Comparison of ENCODE assay signal across 29 mouse cellular contexts in the genomic region with DNA sequence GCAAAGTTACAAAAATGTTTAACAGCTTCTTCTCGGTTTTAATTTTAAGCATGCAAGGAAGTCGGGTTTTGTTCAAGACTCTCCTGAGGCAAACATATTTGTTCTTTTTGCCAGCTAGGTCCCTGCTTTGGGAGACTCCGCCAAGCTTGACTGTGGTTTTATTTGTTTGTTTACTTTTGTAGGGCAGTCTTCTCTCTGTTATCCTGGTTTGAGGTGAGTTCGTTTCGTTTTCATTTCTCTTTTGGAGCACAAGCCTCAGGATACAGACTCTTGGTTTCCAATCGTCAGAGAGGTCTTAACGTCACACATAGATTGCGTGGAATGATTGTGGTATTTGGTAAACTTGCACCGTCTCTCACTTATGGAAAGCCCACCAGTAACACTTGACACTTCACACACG. TPM values are rescaled to one million over a fixed set of nuclear protein-coding genes. Genes with fewer than 3 reads are reported as not detected.
DNase-seq lines count a peak whose midpoint lies in the region; ATAC-seq and TF ChIP-seq lines count a peak whose summit lies in the region.
"Had no signal": no experiment of that assay in that cellular context is flagged by ENCODE, and none has a peak within 500 bp of the region (broad histone marks: within the 10 kb centered on the region; RNA-seq: fewer than 3 reads in every experiment).

No protein-coding gene starts in this region.

- 0 out of 2 replicates have a peak, but pooled peaks have one; percentile 32 for ATAC-seq in common myeloid progenitor, adult 5-6 weeks (replicated peaks; ENCODE audit: low read depth, poor library complexity, severe bottlenecking)
- no peak for ATAC-seq in forebrain, embryonic 16.5 days
- ATAC-seq: activated CD4-positive, CD25-positive, alpha-beta regulatory T cell, adult 4 months; CD4-positive, CD25-positive, alpha-beta regulatory T cell, adult 4 months; forebrain, embryonic 15.5 days; hindbrain, embryonic 16.5 days; intestine, embryonic 15.5 days; liver, postnatal 0 days had no signal

- DNase-seq in heart, adult 2 months, result no peak
- no peak for DNase-seq in heart, adult 9 months (ENCODE audit: low spot score in 2 of 2)
- DNase-seq in lung, adult 2 months, result no peak
- DNase-seq in lung, adult 18-20 months, result no peak
- DNase-seq in CH12.LX (ENCODE audit: extremely low read depth), result no peak
- DNase-seq: adrenal gland, adult 2 months; adrenal gland, postnatal 36 days; cerebellum, adult 2 months; cerebellum, postnatal 14 days; heart, postnatal 14 days; kidney, adult 2 months; layer of hippocampus, adult 9-11 months; liver, postnatal 0 days; right cerebral cortex, postnatal 4 days; thymus, adult 2 months; thymus, postnatal 36 days had no signal

- H3K9me3 ChIP-seq in CH12.LX (replicated peaks; ENCODE audit: low read length), result no peaks in the 10 kb centered on the region
- no peaks in the 10 kb centered on the region for H3K9me3 ChIP-seq in forebrain, embryonic 16.5 days (ENCODE audit: control insufficient read depth, low read length)
- H3K9me3 ChIP-seq: forebrain, embryonic 10.5 days; forebrain, embryonic 15.5 days; heart, embryonic 13.5 days; intestine, embryonic 15.5 days; limb, embryonic 12.5 days; midbrain, embryonic 12.5 days; neural tube, embryonic 13.5 days had no signal

- H3K4me1 ChIP-seq in heart, adult 2 months (ENCODE audit: control insufficient read depth, insufficient read depth, low read length), result no peaks in the 10 kb centered on the region
- H3K4me1 ChIP-seq in lung, adult 2 months (ENCODE audit: control insufficient read depth, insufficient read depth, low read length), result peaks cover 2% of the 10 kb centered on the region; the same call in 1 of the 2 replicates
- H3K4me1 ChIP-seq in CH12.LX (ENCODE audit: control insufficient read depth in 1 of 2, insufficient read depth in 2 of 2), result no peaks in the 10 kb centered on the region
- no peaks in the 10 kb centered on the region; the same call in 1 of the 2 replicates for H3K4me1 ChIP-seq in forebrain, embryonic 16.5 days (replicated peaks; ENCODE audit: control insufficient read depth, insufficient read depth, low read length)
- H3K4me1 ChIP-seq: heart, embryonic 13.5 days; intestine, embryonic 15.5 days; limb, embryonic 12.5 days; midbrain, embryonic 12.5 days; neural tube, embryonic 13.5 days had no signal

- H3K9ac ChIP-seq in heart, adult 2 months (ENCODE audit: low read depth, low read length), result no peak overlapping the region
- H3K9ac ChIP-seq in CH12.LX (ENCODE audit: insufficient read depth, low read depth), result no peak overlapping the region
- no peak overlapping the region for H3K9ac ChIP-seq in forebrain, embryonic 16.5 days (replicated peaks; ENCODE audit: low read depth, low read length)
- H3K9ac ChIP-seq: forebrain, embryonic 15.5 days; heart, embryonic 13.5 days; intestine, embryonic 15.5 days; limb, embryonic 12.5 days; liver, postnatal 0 days; midbrain, embryonic 12.5 days; neural tube, embryonic 13.5 days had no signal

- H3K36me3 ChIP-seq in heart, adult 2 months (ENCODE audit: control insufficient read depth, insufficient read depth, low read length), result no peaks in the 10 kb centered on the region
- no peaks in the 10 kb centered on the region for H3K36me3 ChIP-seq in CH12.LX (replicated peaks in 1 of 2; ENCODE audit: control insufficient read depth in 1 of 2, insufficient read depth in 1 of 2, low read length in 1 of 2)
- no peaks in the 10 kb centered on the region for H3K36me3 ChIP-seq in forebrain, embryonic 16.5 days (ENCODE audit: control insufficient read depth, insufficient read depth)
- H3K36me3 ChIP-seq: forebrain, embryonic 10.5 days; forebrain, embryonic 15.5 days; heart, embryonic 13.5 days; intestine, embryonic 15.5 days; limb, embryonic 12.5 days; midbrain, embryonic 12.5 days; neural tube, embryonic 13.5 days had no signal

- no peak for TF ChIP-seq CTCF in heart, adult 2 months (IDR thresholded peaks at IDR 0.05)
- TF ChIP-seq CTCF in lung, adult 2 months (IDR thresholded peaks at IDR 0.05; ENCODE audit: insufficient read depth, low read length), result no peak
- TF ChIP-seq CTCF in CH12.LX (conservative IDR thresholded peaks at IDR 0.05 in 1 of 2, IDR thresholded peaks at IDR 0.05 in 1 of 2; ENCODE audit: low read depth in 2 of 2, low read length in 2 of 2), result no peak

- dilution Hi-C loops in CH12.LX (cut with MboI; ENCODE audit: extremely low pct_ligation_motif_present, extremely low pct_unique_long_range_greater_than_20kb, low sequenced_read_pairs), result no loop called here

- peak overlapping the region; percentile 55; the same call in 1 of the 2 replicates for H3K27ac ChIP-seq in heart, adult 2 months
- H3K27ac ChIP-seq in CH12.LX (ENCODE audit: insufficient read depth, low read depth), result no peak overlapping the region
- H3K27ac ChIP-seq in forebrain, embryonic 16.5 days (ENCODE audit: low read length), result no peak overlapping the region
- H3K27ac ChIP-seq: forebrain, embryonic 10.5 days; forebrain, embryonic 15.5 days; heart, embryonic 13.5 days; intestine, embryonic 15.5 days; limb, embryonic 12.5 days; midbrain, embryonic 12.5 days; neural tube, embryonic 13.5 days had no signal

- WGBS in heart, adult 2 months, result 55% methylated on average over 10 of the region's 10 CpGs
- WGBS in lung, adult 2 months, result 43% methylated on average over 10 of the region's 10 CpGs
- WGBS in forebrain, embryonic 16.5 days, result 72% methylated on average over 10 of the region's 10 CpGs

- H3K27me3 ChIP-seq in heart, adult 2 months (ENCODE audit: control insufficient read depth, insufficient read depth, low read length), result no peaks in the 10 kb centered on the region
- H3K27me3 ChIP-seq in CH12.LX (replicated peaks), result no peaks in the 10 kb centered on the region
- no peaks in the 10 kb centered on the region for H3K27me3 ChIP-seq in forebrain, embryonic 16.5 days (replicated peaks; ENCODE audit: control insufficient read depth, insufficient read depth, low read length)
- H3K27me3 ChIP-seq: forebrain, embryonic 15.5 days; heart, embryonic 13.5 days; intestine, embryonic 15.5 days; limb, embryonic 12.5 days; neural tube, embryonic 13.5 days had no signal

- TF ChIP-seq POLR2A in heart, adult 2 months (IDR thresholded peaks at IDR 0.05; ENCODE audit: insufficient read depth, low read depth, low read length), result no peak
- TF ChIP-seq POLR2A in lung, adult 2 months (IDR thresholded peaks at IDR 0.05; ENCODE audit: borderline replicate concordance, extremely low read depth, low read depth, low read length), result no peak
- no peak for TF ChIP-seq POLR2A in CH12.LX (IDR thresholded peaks at IDR 0.05; ENCODE audit: low read depth, low read length)

- peak overlapping the region; percentile 34 for H3K4me3 ChIP-seq in heart, adult 2 months
- peak overlapping the region; percentile 54 for H3K4me3 ChIP-seq in lung, adult 2 months (replicated peaks; ENCODE audit: extremely low read depth, low read depth, low read length)
- no peak overlapping the region for H3K4me3 ChIP-seq in CH12.LX (replicated peaks in 1 of 3; ENCODE audit: low read depth in 2 of 3, low read length in 2 of 3, poor library complexity in 1 of 3)
- H3K4me3 ChIP-seq in forebrain, embryonic 16.5 days (replicated peaks; ENCODE audit: low read length), result no peak overlapping the region
- H3K4me3 ChIP-seq: forebrain, embryonic 10.5 days; forebrain, embryonic 15.5 days; heart, embryonic 13.5 days; intestine, embryonic 15.5 days; limb, embryonic 12.5 days; midbrain, embryonic 12.5 days; neural tube, embryonic 13.5 days had no signal

- intact Hi-C loops in heart, adult 2 months (cut with DNase I), result no loop called here

- H3K4me2 ChIP-seq in CH12.LX (ENCODE audit: insufficient read depth, low read depth, poor library complexity, severe bottlenecking), result peak overlapping the region; percentile 61
- H3K4me2 ChIP-seq in forebrain, embryonic 16.5 days (ENCODE audit: low read length), result no peak overlapping the region
- H3K4me2 ChIP-seq: forebrain, embryonic 15.5 days; heart, embryonic 13.5 days; intestine, embryonic 15.5 days; limb, embryonic 12.5 days; liver, embryonic 11.5 days; midbrain, embryonic 12.5 days; neural tube, embryonic 13.5 days had no signal

- TF ChIP-seq RAD21 in CH12.LX (IDR thresholded peaks at IDR 0.05; ENCODE audit: low read depth, low read length), result no peak

- in situ Hi-C loops in CH12.LX (cut with MboI; ENCODE audit: low pct_ligation_motif_present, low pct_unique_long_range_greater_than_20kb, low sequenced_read_pairs), result no loop called here

- TF ChIP-seq EP300 in heart, adult 2 months (IDR thresholded peaks at IDR 0.05; ENCODE audit: insufficient read depth, low read depth, low read length), result no peak
- no peak for TF ChIP-seq EP300 in CH12.LX (IDR thresholded peaks at IDR 0.05; ENCODE audit: low read length)

- no peaks in the 10 kb centered on the region for H3K79me2 ChIP-seq in heart, adult 2 months (replicated peaks; ENCODE audit: control insufficient read depth, insufficient read depth, low read length)
- no peaks in the 10 kb centered on the region for H3K79me2 ChIP-seq in CH12.LX (replicated peaks; ENCODE audit: control insufficient read depth, extremely low read depth, insufficient read depth, poor library complexity, severe bottlenecking)

TF ChIP-seq in CH12.LX, 34 proteins besides CTCF, POLR2A, EP300 and RAD21:
- TF ChIP-seq POLR2AphosphoS2 (IDR thresholded peaks at IDR 0.05; ENCODE audit: low read depth, low read length), result no peak
- TF ChIP-seq GABPA (IDR thresholded peaks at IDR 0.05; ENCODE audit: insufficient replicate concordance, low read depth, low read length), result no peak
- TF ChIP-seq MAZ (IDR thresholded peaks at IDR 0.05; ENCODE audit: low read depth, low read length), result no peak
- TF ChIP-seq E2F4 (IDR thresholded peaks at IDR 0.05; ENCODE audit: insufficient replicate concordance, low read depth, low read length), result no peak
- no peak for TF ChIP-seq ZC3H11A (IDR thresholded peaks at IDR 0.05; ENCODE audit: low read depth, low read length)
- TF ChIP-seq USF1 (IDR thresholded peaks at IDR 0.05; ENCODE audit: low read depth, low read length), result no peak
- TF ChIP-seq TBP (conservative IDR thresholded peaks at IDR 0.05; ENCODE audit: low read depth, low read length), result no peak
- TF ChIP-seq UBTF (IDR thresholded peaks at IDR 0.05; ENCODE audit: low read depth, low read length), result no peak
- no peak for TF ChIP-seq MEF2A (IDR thresholded peaks at IDR 0.05; ENCODE audit: borderline replicate concordance, low read depth, low read length)

RNA-seq across cellular contexts. Expression of a gene that starts 8.3 kb away (rescaled TPM):
- 10 to 100 TPM; 52.3 to 55.2 TPM for total RNA-seq in heart, adult 2 months (2021)
- polyA plus RNA-seq in heart, adult 2 months (2012; rRNA removed), result 29.5 and 46.9 TPM in 2 replicates
- polyA plus RNA-seq in lung, adult 2 months (2012; rRNA removed), result 92.7 and 94.3 TPM in 2 replicates
- total RNA-seq in CH12.LX (2012; rRNA removed), result 0.34 and 0.63 TPM in 2 replicates
- total RNA-seq in CH12.LX (2014; rRNA removed), result 3.1 and 3.2 TPM in 2 replicates
- polyA plus RNA-seq in CH12.LX (2012; ENCODE audit: insufficient read length, low read depth), result 4.3 and 6.6 TPM in 2 replicates
- 27.9 and 34.7 TPM in 2 replicates for total RNA-seq in common myeloid progenitor, adult 5-6 weeks (2017)
- 132 and 139 TPM in 2 replicates for polyA plus RNA-seq in forebrain, embryonic 16.5 days (2015; fragmentation: Nextera tagmentation; extraction: Ambion mirVana)
- polyA plus RNA-seq: CD4-positive, CD25-positive, alpha-beta regulatory T cell, adult 4 months had no signal

Comparison
In these comparisons a context has a peak if more than half of its experiments do, and no peak if none do; other contexts are left out.
1. H3K4me3 ChIP-seq: peak in heart, adult 2 months (single experiment) and lung, adult 2 months (single experiment); none in CH12.LX (0 of 3) and forebrain, embryonic 16.5 days (single experiment).